Mouse (Mus musculus) cerebellum, postnatal 4 days (tissue): ENCODE measurements around the gene Pax7.

Source experiments
- DNase-seq, 2 experiments: peaks; one replicate each; pipeline ENCODE4 v3.0.0; 2022; ENCODE audit warnings: low spot score in 2 of 2, mixed read lengths in 1 of 2

Gene Pax7

GRCm38 (mm10) chr4:139833036-139833634 lies at the start of gene Pax7:
TSS of gene Pax7 (minus strand) at chr4:139833528.
- no peak for DNase-seq

GRCm38 (mm10) chr4:139881796-139882195 lies 48.5 kb upstream of the Pax7 start:
- DNase-seq = no peak

- no peak for DNase-seq
These were observed 46.0 kb upstream of the Pax7 start for GRCm38 (mm10) chr4:139879324-139879723.

GRCm38 (mm10) chr4:139878443-139878842 lies 45.1 kb upstream of the Pax7 start:
- DNase-seq = peak in 1 of 2 experiments; percentile 33

GRCm38 (mm10) chr4:139877269-139877668 lies 43.9 kb upstream of the Pax7 start:
- DNase-seq = peak; percentile 70 to 87

GRCm38 (mm10) chr4:139872595-139872994 lies 39.3 kb upstream of the Pax7 start:
- DNase-seq = peak; percentile 62 to 80

GRCm38 (mm10) chr4:139871699-139872098 lies 38.4 kb upstream of the Pax7 start:
- no peak for DNase-seq

- no peak for DNase-seq
These were observed 29.9 kb upstream of the Pax7 start for GRCm38 (mm10) chr4:139863218-139863617.

- peak; percentile 89 to 93 for DNase-seq
These were observed 25.4 kb upstream of the Pax7 start for GRCm38 (mm10) chr4:139858635-139859176.

GRCm38 (mm10) chr4:139852219-139853035 lies 19.1 kb upstream of the Pax7 start:
- DNase-seq = no peak

GRCm38 (mm10) chr4:139851387-139851786 lies 18.1 kb upstream of the Pax7 start:
- no peak for DNase-seq

GRCm38 (mm10) chr4:139850547-139851170 lies 17.3 kb upstream of the Pax7 start:
- no peak for DNase-seq

- DNase-seq = no peak
These were observed 10.1 kb upstream of the Pax7 start for GRCm38 (mm10) chr4:139843456-139843855.

GRCm38 (mm10) chr4:139842919-139843318 lies 9.6 kb upstream of the Pax7 start:
- DNase-seq = no peak

GRCm38 (mm10) chr4:139840939-139841500 lies 7.7 kb upstream of the Pax7 start:
- no peak for DNase-seq

- DNase-seq = no peak
These were observed 7.1 kb upstream of the Pax7 start for GRCm38 (mm10) chr4:139840442-139840841.

- DNase-seq = no peak
These were observed 3.4 kb upstream of the Pax7 start for GRCm38 (mm10) chr4:139836681-139837080.

- DNase-seq = no peak
These were observed 2.9 kb upstream of the Pax7 start for GRCm38 (mm10) chr4:139836196-139836595.

- DNase-seq = no peak
These were observed 581 bp upstream of the Pax7 start for GRCm38 (mm10) chr4:139833817-139834401.

GRCm38 (mm10) chr4:139832281-139833035 lies 870 bp downstream of the Pax7 start:
- DNase-seq = no peak
